Mouse (Mus musculus) kidney, postnatal 0 days (tissue): ENCODE measurements at regions not wholly inside any gene's neighbourhood (a gene's known extent, or its start where the extent isn't known, plus 50 kb on each side); places are given as distances from the start of the nearest gene placed in this dataset.

Experiments
- ATAC-seq: fragments of 200-750 bp; cut with Nextera tagmentation; replicated peaks from 2 replicates; pipeline ENCODE4 v1.8.0; 2017; ENCODE audit warnings: low read depth, moderate number of reproducible peaks, moderate TSS enrichment, moderate library complexity; ENCODE audit not compliant: low FRiP score
- DNase-seq: peaks from one replicate; pipeline ENCODE4 v3.0.0-alpha.2; 2016; ENCODE audit warnings: low spot score
- H3K27ac ChIP-seq: fragments of 300-500 bp; sonication (generic); 2 replicates; pipeline ENCODE4 v1.5.1; 2014; ENCODE audit warnings: mild to moderate bottlenecking
- H3K27me3 ChIP-seq: fragments of 300-500 bp; sonication (generic); 2 replicates; pipeline ENCODE4 v1.6.1; 2014; ENCODE audit warnings: low read length, mixed read lengths; ENCODE audit not compliant: insufficient read depth
- H3K36me3 ChIP-seq: fragments of 300-500 bp; sonication (generic); 2 replicates; pipeline ENCODE4 v1.6.1; 2014; ENCODE audit warnings: low read length, mixed read lengths; ENCODE audit not compliant: insufficient read depth
- H3K4me1 ChIP-seq: fragments of 300-500 bp; sonication (generic); replicated peaks from 2 replicates; pipeline ENCODE4 v1.6.1; 2014; ENCODE audit warnings: antibody characterized with exemption, low read length, mixed read lengths; ENCODE audit not compliant: insufficient read depth
- H3K4me2 ChIP-seq: fragments of 300-500 bp; sonication (generic); 2 replicates; pipeline ENCODE4 v1.6.1; 2014; ENCODE audit warnings: mild to moderate bottlenecking, low read length, moderate library complexity, mixed read lengths
- H3K4me3 ChIP-seq: fragments of 300-500 bp; sonication (generic); replicated peaks from 2 replicates; pipeline ENCODE4 v1.5.1; 2014; ENCODE audit warnings: low read depth, low read length
- H3K9ac ChIP-seq: fragments of 300-500 bp; sonication (generic); 2 replicates; pipeline ENCODE4 v1.6.1; 2014; ENCODE audit warnings: low read depth, low read length
- H3K9me3 ChIP-seq: fragments of 300-500 bp; sonication (generic); replicated peaks from 2 replicates; pipeline ENCODE4 v1.6.1; 2016; ENCODE audit warnings: low read length, inconsistent platforms, mixed read lengths
- CTCF ChIP-seq: IDR thresholded peaks from 2 replicates; pipeline ENCODE4 v1.5.1; 2016; ENCODE audit warnings: antibody characterized with exemption, low read depth, mild to moderate bottlenecking, moderate library complexity
- WGBS: fragments of 180-500 bp; shearing (Covaris S2); extraction: QIAGEN DNeasy Blood & Tissue Kit; methylation state at CpG from one replicate; pipeline ENCODE4 v1.1.7; 2014; 5-methylcytosine and 5-hydroxymethylcytosine counted together

- Histone ChIP-seq H3K9ac (no peak overlapping the region), H3K27me3 (no peaks in the 10 kb centered on the region), H3K27ac (no peak overlapping the region), H3K36me3 (no peaks in the 10 kb centered on the region), H3K4me2 (no peak overlapping the region), H3K9me3 (no peaks in the 10 kb centered on the region), H3K4me1 (no peaks in the 10 kb centered on the region), H3K4me3 (no peak overlapping the region)
- 91% methylated on average over 5 of the region's 5 CpGs for WGBS
- TF ChIP-seq CTCF: no peak
- DNase-seq: no peak
- no peak for ATAC-seq
Observed at GRCm38 (mm10) chr8:107828541-107828940, 113.9 kb upstream of the Zfhx3 start.

GRCm38 (mm10) chr8:107833481-107833880, 109.0 kb upstream of the Zfhx3 start:
- Histone ChIP-seq H3K27me3 (no peaks in the 10 kb centered on the region), H3K4me1 (no peaks in the 10 kb centered on the region), H3K9ac (no peak overlapping the region), H3K4me3 (no peak overlapping the region), H3K4me2 (no peak overlapping the region), H3K27ac (no peak overlapping the region), H3K9me3 (no peaks in the 10 kb centered on the region), H3K36me3 (no peaks in the 10 kb centered on the region)
- TF ChIP-seq CTCF: no peak
- ATAC-seq (no peak), DNase-seq (no peak)
- 84% methylated on average over 10 of the region's 10 CpGs for WGBS

DNA sequence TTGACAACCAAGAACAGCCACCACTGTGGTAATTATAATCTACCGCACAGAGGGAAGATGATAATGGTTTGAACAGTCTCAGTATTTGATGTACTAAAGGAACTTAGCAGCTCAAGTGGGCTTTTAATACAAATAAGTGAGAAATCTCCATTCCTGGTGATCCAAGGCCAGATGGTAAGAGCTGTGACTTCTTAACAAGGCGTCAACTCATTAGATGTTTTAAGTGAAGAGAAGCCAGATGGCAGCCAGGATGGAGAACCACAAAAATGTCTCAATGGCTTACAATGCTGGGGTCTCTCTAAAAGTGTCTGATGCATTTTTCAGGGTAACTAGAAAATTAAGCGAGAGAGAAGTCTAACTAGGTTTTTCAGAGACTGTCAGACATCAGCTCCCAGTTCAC, 96.3 kb upstream of the Zfhx3 start:
- no peaks in the 10 kb centered on the region for H3K36me3 ChIP-seq
- H3K27me3 ChIP-seq: no peaks in the 10 kb centered on the region
- DNase-seq: no peak
- no peaks in the 10 kb centered on the region for H3K4me1 ChIP-seq
- no peak for ATAC-seq
- H3K9me3 ChIP-seq: no peaks in the 10 kb centered on the region
- no peak for TF ChIP-seq CTCF
- no peak overlapping the region for H3K4me2 ChIP-seq
- no peak overlapping the region for H3K27ac ChIP-seq
- H3K9ac ChIP-seq: no peak overlapping the region
- 87% methylated on average over 3 of the region's 3 CpGs for WGBS
- no peak overlapping the region for H3K4me3 ChIP-seq

- Histone ChIP-seq H3K4me2 (no peak overlapping the region), H3K27ac (no peak overlapping the region), H3K9ac (no peak overlapping the region), H3K4me1 (no peaks in the 10 kb centered on the region), H3K27me3 (no peaks in the 10 kb centered on the region), H3K9me3 (no peaks in the 10 kb centered on the region), H3K36me3 (no peaks in the 10 kb centered on the region), H3K4me3 (no peak overlapping the region)
- WGBS: 71% methylated on average over 17 of the region's 17 CpGs
- ATAC-seq (no peak), DNase-seq (no peak)
- TF ChIP-seq CTCF: no peak
Observed at GRCm38 (mm10) chr8:107851236-107852043, 91.0 kb upstream of the Zfhx3 start.

DNA sequence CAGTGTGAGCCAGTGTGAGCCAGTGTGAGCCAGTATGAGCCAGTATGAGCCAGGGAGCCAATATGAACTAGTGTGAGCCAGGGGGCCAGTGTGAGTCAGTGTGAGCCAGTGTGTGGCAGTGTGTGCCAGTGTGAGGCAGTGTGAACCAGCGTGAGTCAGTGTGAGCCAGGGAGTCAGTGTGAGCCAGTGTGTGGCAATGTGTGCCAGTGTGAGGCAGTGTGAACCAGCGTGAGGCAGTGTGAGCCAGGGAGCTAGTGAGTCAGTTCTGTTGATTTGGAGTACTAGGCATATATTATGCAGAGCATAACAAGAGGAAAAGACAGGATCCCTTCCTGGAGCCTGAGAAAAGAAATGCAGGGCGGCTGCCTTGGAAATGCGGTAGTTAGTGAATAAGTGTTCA, 82.7 kb upstream of the Zfhx3 start:
- no peak for TF ChIP-seq CTCF
- ATAC-seq: no peak

DNA sequence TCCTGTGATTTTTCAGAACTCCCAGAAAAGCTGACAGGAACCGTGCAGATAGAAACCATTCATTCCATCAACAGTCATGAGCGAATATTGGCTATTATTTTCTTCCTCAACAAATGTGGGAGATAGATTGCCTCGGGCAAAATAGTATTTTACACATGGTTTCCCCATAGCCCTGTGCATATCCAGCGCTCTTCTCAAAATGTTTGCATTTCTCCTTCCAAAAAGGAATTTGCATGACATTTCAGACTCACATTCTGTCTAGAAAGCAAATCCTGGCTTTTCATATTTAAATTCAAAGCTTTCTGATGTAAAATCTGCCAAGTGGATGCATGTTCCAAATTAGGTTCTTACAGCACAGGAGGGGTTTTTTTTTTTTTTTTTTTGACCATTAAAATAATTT, 82.2 kb upstream of the Zfhx3 start:
- no peak for TF ChIP-seq CTCF
- DNase-seq (no peak), ATAC-seq (no peak)
- no peak overlapping the region for H3K27ac ChIP-seq
- no peak overlapping the region for H3K4me3 ChIP-seq
- no peak overlapping the region for H3K4me2 ChIP-seq
- H3K9me3 ChIP-seq: no peaks in the 10 kb centered on the region
- H3K9ac ChIP-seq: no peak overlapping the region
- no peaks in the 10 kb centered on the region for H3K4me1 ChIP-seq
- WGBS: 78% methylated on average over 4 of the region's 4 CpGs
- no peaks in the 10 kb centered on the region for H3K36me3 ChIP-seq
- H3K27me3 ChIP-seq: no peaks in the 10 kb centered on the region

More for the DNA sequence above, 82.7 kb upstream of the Zfhx3 start:
- Histone ChIP-seq H3K9ac (no peak overlapping the region), H3K9me3 (no peaks in the 10 kb centered on the region), H3K27me3 (no peaks in the 10 kb centered on the region), H3K27ac (no peak overlapping the region), H3K4me2 (no peak overlapping the region), H3K4me3 (no peak overlapping the region), H3K4me1 (no peaks in the 10 kb centered on the region), H3K36me3 (no peaks in the 10 kb centered on the region)
- 90% methylated on average over 4 of the region's 4 CpGs for WGBS
- DNase-seq: no peak
